Mouse (Mus musculus) v-Abl transformed pro-B cells (cell line): ENCODE results near the gene Zfp385b.

Source experiments
- in situ Hi-C, 2 experiments: fragments of 400-800 bp; cut with MboI; formaldehyde crosslinking; loops; one replicate each; pipeline ENCODE4 v1.15.1; 2025; ENCODE audit not compliant: unreplicated experiment in 2 of 2

Gene Zfp385b

GRCm38 (mm10) chr2:77412171-77412570 is 407.3 kb downstream of the Zfp385b start:
- in situ Hi-C loops = no loop called here

DNA sequence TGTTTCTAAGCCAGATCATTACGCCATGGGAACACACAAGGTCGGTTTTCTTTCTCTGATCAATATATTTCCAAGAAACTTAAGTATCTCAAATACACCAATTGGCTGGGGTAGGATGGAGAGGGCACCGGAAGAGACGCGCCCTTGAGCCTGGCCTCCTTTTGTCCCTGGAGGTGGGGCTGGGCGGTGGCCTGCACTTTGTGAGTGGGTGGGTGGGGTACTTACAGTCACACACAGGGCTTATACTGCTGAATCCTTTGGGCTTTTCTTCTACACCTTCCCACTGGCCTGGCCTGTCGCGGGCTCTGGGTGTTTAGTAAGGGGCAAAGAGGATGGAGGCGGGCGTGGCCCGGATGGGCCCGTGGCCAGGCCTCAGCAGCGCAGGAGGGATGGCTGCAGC is 407.8 kb downstream of the Zfp385b start:
- in situ Hi-C loops = no loop called here

DNA sequence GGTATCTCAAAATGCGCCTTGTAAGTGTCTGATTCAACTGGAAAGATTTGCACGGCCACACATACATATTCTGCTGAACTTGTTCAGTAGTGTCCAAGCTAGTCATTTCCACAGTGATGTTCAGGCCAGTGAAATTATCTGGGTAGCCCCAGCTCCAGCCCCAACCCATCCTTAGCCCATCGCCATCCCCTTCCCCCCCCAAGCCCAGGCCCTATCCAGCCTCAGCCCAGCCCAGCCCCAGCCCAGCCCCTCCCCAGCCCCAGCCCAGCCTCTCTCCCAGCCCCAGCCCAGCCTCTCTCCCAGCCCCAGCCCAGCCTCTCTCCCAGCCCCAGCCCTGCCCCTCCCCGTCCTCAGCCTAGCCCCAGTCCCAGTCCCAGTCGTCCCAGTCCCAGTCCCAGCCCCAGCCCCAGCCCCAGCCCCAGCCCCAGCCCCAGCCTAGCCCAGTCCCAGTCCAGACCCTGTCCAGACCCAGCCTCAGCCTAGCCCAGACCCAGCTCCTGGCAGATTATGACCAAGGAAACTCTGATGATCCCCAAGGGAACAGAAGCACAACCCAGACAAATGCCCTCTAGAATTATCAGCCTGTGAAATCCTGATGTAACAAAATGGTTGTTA is 409.8 kb downstream of the Zfp385b start:
- in situ Hi-C loops = no loop called here

DNA sequence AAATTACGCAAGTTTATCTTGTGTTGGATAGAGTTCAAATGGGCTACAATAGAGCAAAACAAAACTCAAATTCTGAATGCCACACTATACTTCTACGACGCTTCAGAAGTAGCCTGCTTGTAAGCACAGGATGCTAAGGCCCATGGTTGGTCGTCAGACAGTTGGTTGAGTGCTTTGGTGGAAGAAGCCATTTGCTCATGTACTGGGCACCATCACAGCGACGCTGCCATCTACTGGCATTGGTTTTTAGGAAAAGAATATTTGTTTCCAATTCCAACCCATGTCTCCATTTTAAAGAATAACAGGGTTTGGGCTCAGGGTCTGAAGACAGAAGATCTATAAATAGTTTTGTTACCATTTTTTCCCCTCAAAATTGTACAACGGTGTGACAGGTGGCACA is 410.5 kb downstream of the Zfp385b start:
- in situ Hi-C loops = no loop called here

DNA sequence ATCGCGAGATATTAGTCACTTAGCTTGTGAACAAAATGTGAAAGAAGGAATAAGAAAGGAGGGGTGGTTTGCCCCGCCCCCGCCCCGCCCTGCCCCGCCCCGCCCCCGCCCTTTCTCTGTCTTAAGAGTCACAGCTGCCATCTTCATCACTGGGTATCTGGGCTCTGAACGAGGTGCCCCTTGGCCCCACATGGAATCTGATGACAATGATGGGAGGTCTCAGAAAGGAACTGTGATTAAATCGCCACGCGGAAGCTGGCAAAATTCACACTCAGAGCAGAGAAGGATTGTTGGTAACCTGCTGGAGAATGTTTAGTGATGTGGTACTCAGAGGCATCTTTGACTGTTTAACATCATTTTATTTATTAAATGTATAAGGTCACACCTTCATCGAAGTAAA is 417.1 kb downstream of the Zfp385b start:
- in situ Hi-C loops = no loop called here

DNA sequence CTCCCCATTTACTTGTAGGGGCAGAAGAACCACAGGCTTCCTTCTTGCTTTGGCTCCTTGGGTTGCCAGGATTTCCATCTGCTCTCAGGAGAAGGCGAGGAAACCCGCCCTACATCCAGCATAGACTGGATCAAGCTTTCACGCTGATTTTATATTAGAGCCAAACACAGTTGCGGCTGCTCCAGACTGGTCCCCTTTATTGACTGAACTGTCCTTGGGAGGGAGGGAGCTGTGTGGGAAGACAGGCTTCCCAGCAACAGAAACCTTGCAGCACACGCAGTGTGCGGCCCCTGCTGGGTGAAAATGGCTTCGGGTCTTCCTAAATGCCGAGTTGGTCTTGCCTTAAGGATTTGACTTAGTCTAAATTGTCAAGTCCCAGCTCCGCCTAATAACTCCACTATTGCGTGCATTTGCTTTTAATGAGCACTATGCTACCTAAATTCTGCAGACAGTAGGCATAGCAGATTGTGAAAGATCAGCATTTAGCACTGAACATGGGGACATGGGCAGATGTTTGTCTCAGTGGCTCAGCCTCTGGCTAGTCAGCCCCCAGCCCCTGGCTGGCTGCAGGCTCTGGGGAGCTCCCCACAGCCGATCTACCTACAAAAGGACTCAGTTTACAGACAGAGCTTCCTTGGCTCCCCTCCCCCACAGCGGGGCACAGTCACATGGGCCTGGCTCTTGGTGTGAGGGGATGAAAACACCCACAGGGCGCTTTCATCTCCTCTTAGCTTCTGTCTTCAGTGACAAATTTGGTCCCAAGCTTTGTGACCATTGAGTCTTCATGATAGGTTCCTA is 417.8 kb downstream of the Zfp385b start:
- in situ Hi-C loops = no loop called here

DNA sequence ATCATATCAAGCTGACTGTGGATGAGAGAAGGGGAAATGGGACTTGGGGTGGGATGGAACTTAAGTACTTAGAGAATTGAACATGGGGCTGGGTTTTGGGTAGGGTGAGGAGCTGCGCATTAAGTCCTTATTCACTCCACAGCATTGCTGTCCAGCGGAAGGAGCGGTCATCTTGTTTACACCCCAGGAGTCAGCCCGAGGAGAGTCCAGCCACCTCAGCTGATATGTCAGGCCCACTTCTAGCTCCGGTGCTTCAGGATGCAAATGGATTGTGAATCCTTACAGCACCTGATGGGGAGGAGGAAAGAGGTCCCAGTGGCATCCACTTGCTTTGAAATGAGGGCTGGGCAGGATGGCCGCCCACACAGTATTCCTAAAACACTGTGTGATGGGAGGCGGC is 425.6 kb downstream of the Zfp385b start:
- in situ Hi-C loops = no loop called here

DNA sequence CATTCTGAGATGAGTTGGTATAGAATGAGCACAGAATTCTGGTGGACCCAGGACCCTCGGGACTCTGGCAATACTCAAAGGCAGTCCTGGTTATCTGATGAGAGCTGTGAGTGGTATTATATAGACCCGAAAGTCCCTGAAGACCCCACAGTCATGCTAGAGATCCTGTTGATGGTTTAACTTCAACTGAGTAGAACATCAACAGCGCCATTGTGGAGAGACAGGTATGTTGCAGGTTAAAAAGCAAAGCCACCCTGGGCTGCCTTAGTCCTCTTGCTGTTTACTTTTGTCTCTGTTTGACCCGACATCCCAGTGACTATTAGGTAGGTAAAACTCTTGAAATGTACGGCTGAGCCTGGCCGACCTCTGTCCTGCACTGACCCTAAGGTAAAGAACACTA is 431.3 kb downstream of the Zfp385b start:
- in situ Hi-C loops = no loop called here

DNA sequence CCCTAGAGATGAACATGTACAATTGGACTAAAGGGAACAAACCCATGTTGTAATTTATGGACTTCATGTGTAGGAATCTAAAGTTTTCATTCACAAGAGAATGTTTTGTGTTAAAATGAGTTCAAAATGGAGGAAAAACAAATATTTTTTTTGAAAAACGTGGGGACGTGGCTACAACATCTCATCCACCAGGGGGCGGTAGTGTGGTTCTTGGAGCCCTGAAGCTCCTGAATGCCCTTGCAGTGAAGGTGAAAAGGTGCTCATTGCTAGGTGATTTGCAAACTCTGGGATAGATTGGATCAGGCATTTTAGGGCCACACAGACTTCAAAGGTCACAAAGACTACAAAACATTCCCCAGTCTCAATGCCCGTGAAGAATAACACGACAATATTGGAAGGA is 432.9 kb downstream of the Zfp385b start:
- in situ Hi-C loops = no loop called here

- in situ Hi-C loops = no loop called here
Measured at GRCm38 (mm10) chr2:77382766-77383165, 436.7 kb downstream of the Zfp385b start.

- in situ Hi-C loops = no loop called here
Measured at GRCm38 (mm10) chr2:77379907-77380306, 439.5 kb downstream of the Zfp385b start.

- in situ Hi-C loops = no loop called here
Measured at GRCm38 (mm10) chr2:77379332-77379731, 440.1 kb downstream of the Zfp385b start.

- in situ Hi-C loops = no loop called here
Measured at GRCm38 (mm10) chr2:77376823-77377222, 442.6 kb downstream of the Zfp385b start.

GRCm38 (mm10) chr2:77375155-77375554 is 444.3 kb downstream of the Zfp385b start:
- in situ Hi-C loops = no loop called here

GRCm38 (mm10) chr2:77369174-77369573 is 450.3 kb downstream of the Zfp385b start:
- in situ Hi-C loops = no loop called here
